Mouse (Mus musculus): ENCODE data around the gene Gm10160.

GRCm38 (mm10) chr7:81845313-81845712 lies 10.3 kb downstream of the Gm10160 start:
- no peak for TF ChIP-seq CTCF (IDR thresholded peaks at IDR 0.05; ENCODE audit: extremely low read depth, insufficient read depth, low read length)
- no peak for TF ChIP-seq POLR2A (IDR thresholded peaks at IDR 0.05; ENCODE audit: extremely low read depth, insufficient read depth, low read length)
